Mouse (Mus musculus) bone marrow, adult 2 months (tissue): ENCODE measurements around the gene Afap1. TPM values are rescaled to one million over a fixed set of nuclear protein-coding genes. Genes with fewer than 3 reads are reported as not detected.

Experiments used
- H3K27ac ChIP-seq: fragments of 200-500 bp; 2 replicates; pipeline ENCODE4 v1.5.1; 2012; ENCODE audit warnings: low read depth, mild to moderate bottlenecking, control low read depth, inconsistent platforms, low read length; ENCODE audit not compliant: control insufficient read depth, poor library complexity, insufficient read depth
- H3K4me1 ChIP-seq: fragments of 200-500 bp; 2 replicates; pipeline ENCODE4 v1.6.1; 2011; ENCODE audit warnings: low read length; ENCODE audit not compliant: control insufficient read depth, insufficient read depth
- H3K4me3 ChIP-seq: fragments of 200-500 bp; replicated peaks from 2 replicates; pipeline ENCODE3; 2011; ENCODE audit warnings: mild to moderate bottlenecking, low read depth, low read length, control low read depth; ENCODE audit not compliant: control insufficient read depth
- CTCF ChIP-seq: fragments of 200-500 bp; IDR thresholded peaks from 2 replicates; pipeline ENCODE4 v1.5.1; 2011; ENCODE audit warnings: low read length, control low read depth; ENCODE audit not compliant: control insufficient read depth, insufficient read depth
- POLR2A ChIP-seq: fragments of 200-500 bp; IDR thresholded peaks from 2 replicates; pipeline ENCODE4 v1.6.1; 2011; ENCODE audit warnings: low read depth, mild to moderate bottlenecking, control low read depth, low read length, borderline replicate concordance; ENCODE audit not compliant: control insufficient read depth
- WGBS: fragments of 180-500 bp; shearing (Covaris S2); methylation state at CpG from one replicate; pipeline ENCODE4 v1.1.7; 2018; 5-methylcytosine and 5-hydroxymethylcytosine counted together
- polyA plus RNA-seq: library from polyadenylated mRNA; stranded (reverse); fragments of >200 nt; gene quantifications from 2 replicates; pipeline ENCODE4 v1.2.4, GENCODE M21; 2011; ENCODE audit warnings: low replicate concordance; ENCODE audit not compliant: missing spikeins, insufficient read depth, insufficient read length

Afap1 gene
- polyA plus RNA-seq, 1 experiment, result 5.4 TPM

GRCm38 (mm10) chr5:35961271-35961670 is 68.2 kb downstream of the Afap1 start:
- WGBS, result 54% methylated on average over 8 of the region's 8 CpGs
- TF ChIP-seq CTCF (no peak), POLR2A (no peak)
- Histone ChIP-seq H3K4me3 (no peak overlapping the region), H3K27ac (no peak overlapping the region), H3K4me1 (peaks cover 2% of the 10 kb centered on the region; the same call in 1 of the 2 replicates)

GRCm38 (mm10) chr5:35963635-35964034 is 70.5 kb downstream of the Afap1 start:
- Histone ChIP-seq H3K4me1 (peaks cover 2% of the 10 kb centered on the region; the same call in 1 of the 2 replicates), H3K4me3 (no peak overlapping the region), H3K27ac (no peak overlapping the region)
- TF ChIP-seq CTCF (no peak), POLR2A (no peak)
- 73% methylated on average over 9 of the region's 9 CpGs for WGBS

GRCm38 (mm10) chr5:35965036-35965435 is 71.9 kb downstream of the Afap1 start:
- TF ChIP-seq CTCF, result no peak
- no peak for TF ChIP-seq POLR2A

GRCm38 (mm10) chr5:35969857-35970256 is 76.7 kb downstream of the Afap1 start:
- no peak overlapping the region for H3K27ac ChIP-seq
- WGBS, result 74% methylated on average over 3 of the region's 3 CpGs
- no peak overlapping the region for H3K4me3 ChIP-seq
- H3K4me1 ChIP-seq, result no peaks in the 10 kb centered on the region
- TF ChIP-seq CTCF, result no peak
- no peak for TF ChIP-seq POLR2A

More at GRCm38 (mm10) chr5:35965036-35965435, 71.9 kb downstream of the Afap1 start:
- 69% methylated on average over 5 of the region's 5 CpGs for WGBS
- Histone ChIP-seq H3K4me3 (no peak overlapping the region), H3K27ac (no peak overlapping the region), H3K4me1 (no peaks in the 10 kb centered on the region; the same call in 1 of the 2 replicates)

GRCm38 (mm10) chr5:35970380-35971105 is 77.4 kb downstream of the Afap1 start:
- Histone ChIP-seq H3K4me1 (no peaks in the 10 kb centered on the region), H3K4me3 (no peak overlapping the region), H3K27ac (no peak overlapping the region)
- 57% methylated on average over 12 of the region's 12 CpGs for WGBS
- TF ChIP-seq CTCF (no peak), POLR2A (no peak)

GRCm38 (mm10) chr5:35971841-35972578 is 78.9 kb downstream of the Afap1 start:
- 57% methylated on average over 10 of the region's 10 CpGs for WGBS
- H3K27ac ChIP-seq, result no peak overlapping the region
- TF ChIP-seq POLR2A (no peak), CTCF (peak; percentile 92)
- H3K4me1 ChIP-seq, result no peaks in the 10 kb centered on the region
- no peak overlapping the region for H3K4me3 ChIP-seq

- Histone ChIP-seq H3K4me1 (no peaks in the 10 kb centered on the region), H3K27ac (no peak overlapping the region), H3K4me3 (no peak overlapping the region)
- 88% methylated on average over 7 of the region's 7 CpGs for WGBS
- TF ChIP-seq POLR2A, result no peak
- no peak for TF ChIP-seq CTCF
Measured at GRCm38 (mm10) chr5:35972739-35973138, 79.6 kb downstream of the Afap1 start.

- no peak overlapping the region for H3K4me3 ChIP-seq
- TF ChIP-seq CTCF, result no peak
- no peak for TF ChIP-seq POLR2A
- 15% methylated on average over 12 of the region's 12 CpGs for WGBS
- H3K4me1 ChIP-seq, result no peaks in the 10 kb centered on the region
- H3K27ac ChIP-seq, result no peak overlapping the region
Measured at GRCm38 (mm10) chr5:35973800-35974199, 80.7 kb downstream of the Afap1 start.
